Mouse (Mus musculus) left cerebral cortex, postnatal 4 days (tissue): ENCODE data around the gene H2-M5. TPM values are rescaled to one million over a fixed set of nuclear protein-coding genes. Genes with fewer than 3 reads are reported as not detected.
"Not testable (repeated sequence)": the region's sequence is repeated elsewhere in the genome, so short reads cannot be mapped to it uniquely, and the experiment has no call there.

Experiments used
- DNase-seq: peaks from one replicate; pipeline ENCODE4 v3.0.0-alpha.2; 2022
- intact Hi-C: fragments of 180-260 bp; cut with DNase I; formaldehyde crosslinking; loops from one replicate; pipeline ENCODE4 v1.15.1; 2025
- total RNA-seq, 2 experiments: library from RNA; stranded (reverse); gene quantifications; 2 replicates each; pipeline ENCODE4 v1.2.3; 2021

Gene H2-M5
- total RNA-seq, 2 experiments from 2014 or later = 6.0 to 6.5 TPM

DNA sequence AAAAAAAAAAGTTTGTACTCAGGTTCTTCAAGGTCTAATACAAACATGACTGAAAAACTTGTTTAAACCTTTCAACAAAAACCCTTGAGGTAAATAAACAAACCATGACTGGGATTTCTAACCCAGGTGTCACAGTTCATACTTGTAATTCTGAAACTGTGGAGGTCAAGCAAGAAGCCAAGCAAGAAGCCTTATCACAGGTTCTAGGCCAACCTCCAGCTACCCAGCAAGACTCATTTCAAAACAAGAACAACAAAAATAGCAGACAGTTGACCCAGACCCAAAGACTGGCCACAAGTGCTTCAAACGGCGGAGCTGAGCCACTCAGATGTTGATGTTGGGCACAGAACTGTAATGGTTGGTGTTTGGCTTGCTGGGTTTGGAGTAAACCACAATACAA lies 5.2 kb upstream of the H2-M5 start:
- intact Hi-C loops = no loop called here
- DNase-seq = no peak

DNA sequence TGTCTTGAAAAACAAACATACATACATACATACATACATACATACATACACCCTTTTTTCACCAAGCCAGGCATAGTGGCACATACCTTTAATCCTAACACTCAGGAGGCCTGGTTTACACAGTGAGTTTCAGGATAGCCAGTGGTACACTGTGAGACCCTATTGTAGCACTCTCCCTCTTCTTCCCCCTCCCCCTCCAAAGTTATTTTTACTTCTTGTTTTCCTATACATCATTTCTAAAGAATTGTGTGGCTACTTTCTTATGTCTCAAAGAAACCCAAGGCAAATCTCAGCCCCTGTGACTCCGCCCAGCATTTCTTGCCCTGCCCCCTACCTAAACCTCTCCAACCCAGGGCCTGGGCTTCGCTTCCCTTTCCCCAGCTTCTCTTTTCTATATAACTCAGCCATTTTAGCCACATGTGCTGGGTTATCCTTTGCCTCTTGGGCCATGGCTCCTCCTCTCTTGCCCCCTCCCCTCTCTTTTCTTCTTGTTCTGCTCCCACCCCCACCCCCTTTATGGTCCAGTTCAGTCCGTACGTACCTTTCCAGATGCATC lies 4.5 kb upstream of the H2-M5 start:
- no peak for DNase-seq
- intact Hi-C loops = no loop called here

DNA sequence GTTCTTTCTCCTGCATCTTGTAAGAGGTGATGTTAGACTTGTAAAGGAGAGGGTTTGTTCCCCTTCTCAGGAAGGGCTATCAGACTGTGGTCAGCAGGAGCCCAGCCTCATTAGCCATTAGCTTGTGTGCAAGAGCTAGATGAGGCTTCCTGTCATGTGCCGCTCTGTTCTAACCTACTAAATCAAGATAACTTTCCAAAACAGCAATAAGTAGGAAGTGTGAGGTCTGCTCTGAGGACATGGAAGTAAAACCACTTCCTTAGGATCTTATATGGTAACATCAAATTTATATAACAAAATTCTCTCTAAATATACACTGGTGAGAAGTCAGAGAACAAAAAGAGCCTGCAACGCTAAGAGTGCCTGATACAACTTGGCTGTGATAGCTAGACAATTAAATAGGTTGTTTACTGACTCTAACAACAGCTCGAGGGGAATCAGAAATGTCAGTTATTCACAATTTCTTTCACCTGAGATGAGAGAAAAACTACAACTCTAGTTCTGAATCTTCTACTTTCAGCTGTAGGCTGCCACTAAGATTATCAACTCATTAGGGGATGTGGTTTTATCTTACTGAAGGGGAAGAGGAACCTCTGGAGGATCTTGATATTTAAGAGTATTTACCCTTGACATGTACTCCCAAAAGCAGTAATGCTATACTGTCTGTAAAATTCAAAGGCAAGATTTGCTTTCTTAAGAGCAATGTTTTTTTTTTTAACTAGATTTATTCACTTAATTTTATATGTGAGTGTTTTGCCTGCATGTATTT lies 3.2 kb upstream of the H2-M5 start:
- DNase-seq = no peak
- intact Hi-C loops = no loop called here

DNA sequence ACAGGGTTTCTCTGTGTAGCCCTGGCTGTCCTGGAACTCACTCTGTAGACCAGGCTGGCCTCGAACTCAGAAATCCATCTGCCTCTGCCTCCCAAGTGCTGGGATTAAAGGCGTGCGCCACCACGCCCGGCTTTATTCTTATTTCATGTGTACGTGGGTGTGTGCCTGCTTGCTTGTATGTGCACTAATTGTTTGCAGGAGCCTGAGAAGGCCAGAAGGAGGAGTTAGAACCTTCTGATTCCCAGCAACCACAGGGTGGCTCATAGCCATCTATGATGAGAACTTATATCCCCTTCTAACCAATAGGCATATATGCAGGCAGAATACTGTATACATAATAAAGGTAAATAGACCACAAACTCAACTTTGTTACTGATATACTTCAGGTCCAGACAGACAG lies 1.3 kb upstream of the H2-M5 start:
- intact Hi-C loops = not testable (repeated sequence)

DNA sequence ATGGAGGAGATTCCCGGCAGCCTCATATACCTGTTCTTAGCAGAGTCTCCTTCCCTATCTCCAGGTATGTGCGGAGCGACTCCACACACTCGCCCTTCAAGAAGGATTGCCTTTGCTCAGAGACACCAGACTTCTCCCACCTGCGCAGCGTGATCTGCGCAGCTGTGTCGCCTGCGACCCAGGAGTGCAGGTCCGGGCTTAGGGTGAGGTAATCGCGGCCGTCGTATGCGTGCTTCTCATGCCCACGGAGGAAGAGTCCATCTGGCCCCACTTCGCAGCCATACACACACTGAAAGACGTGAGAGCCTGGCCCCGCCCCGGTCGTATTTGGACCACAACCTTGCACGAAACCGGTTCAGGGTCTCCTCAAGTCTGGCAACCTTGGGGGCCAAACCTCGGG lies 862 bp downstream of the H2-M5 start:
- no peak for DNase-seq
- intact Hi-C loops = no loop called here

More for the DNA sequence above, 1.3 kb upstream of the H2-M5 start:
- not testable (repeated sequence) for DNase-seq

DNA sequence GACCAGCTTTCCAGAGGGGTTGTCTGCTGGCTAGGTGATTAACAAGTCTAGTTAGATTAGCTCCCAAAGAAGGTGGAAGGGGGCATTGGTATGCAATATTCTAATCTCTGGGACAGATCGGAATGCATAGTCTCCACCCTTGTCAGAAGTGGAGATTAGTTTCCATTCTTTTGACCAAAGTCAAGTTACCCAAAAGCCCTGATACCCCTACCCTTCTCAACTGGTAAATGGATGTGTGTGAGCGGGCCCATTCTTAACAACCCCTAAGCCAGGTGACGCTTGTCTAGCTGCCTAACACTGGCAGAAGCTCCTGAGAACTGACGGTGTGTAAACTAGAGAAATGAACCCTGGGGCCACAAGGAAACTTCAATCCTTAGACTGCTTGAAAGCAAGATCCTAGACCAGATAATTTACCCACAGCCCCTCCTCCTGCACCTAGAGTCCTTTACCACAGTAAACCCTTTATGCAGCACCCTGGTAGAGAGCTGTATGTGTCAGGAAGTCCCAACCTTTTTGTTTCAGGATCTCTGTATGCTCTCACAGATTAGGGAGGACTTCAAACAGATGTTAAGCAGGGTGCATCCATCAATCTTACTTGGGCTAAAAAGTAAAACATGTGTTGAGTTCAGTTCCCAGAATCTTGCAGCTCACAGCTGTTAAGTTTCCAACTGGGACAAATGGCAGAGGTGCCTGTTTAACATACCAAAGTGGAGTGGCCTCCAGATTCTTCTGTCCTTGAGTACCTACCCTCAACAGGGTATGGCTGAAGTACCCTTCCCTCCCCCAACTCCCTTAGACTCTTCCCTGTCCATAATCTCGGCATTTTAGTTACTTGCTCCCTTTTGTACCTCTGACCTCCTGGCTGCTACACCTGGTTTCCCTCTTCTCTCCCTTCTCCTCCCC lies 6.8 kb downstream of the H2-M5 start:
- no peak for DNase-seq
- intact Hi-C loops = no loop called here

DNA sequence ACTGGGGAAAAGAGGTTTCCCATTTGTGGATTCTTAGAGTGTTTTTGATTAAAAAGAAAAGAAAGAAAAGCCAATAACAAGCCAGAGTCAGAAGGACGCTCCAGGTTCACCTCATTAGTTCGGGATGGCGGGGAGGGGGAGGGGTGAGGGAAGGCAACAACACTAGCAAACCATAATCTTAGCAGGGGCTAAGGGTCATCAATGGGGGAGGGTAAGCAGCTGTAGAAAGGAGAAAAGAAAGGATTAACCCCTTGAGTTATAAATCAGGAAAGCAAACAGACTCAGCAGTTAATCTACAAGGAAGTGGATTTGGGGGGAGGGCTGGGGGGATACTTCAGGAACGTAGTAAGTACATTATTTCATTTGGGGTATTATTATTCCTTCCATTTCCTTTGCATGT lies 7.5 kb downstream of the H2-M5 start:
- no peak for DNase-seq
- intact Hi-C loops = no loop called here

DNA sequence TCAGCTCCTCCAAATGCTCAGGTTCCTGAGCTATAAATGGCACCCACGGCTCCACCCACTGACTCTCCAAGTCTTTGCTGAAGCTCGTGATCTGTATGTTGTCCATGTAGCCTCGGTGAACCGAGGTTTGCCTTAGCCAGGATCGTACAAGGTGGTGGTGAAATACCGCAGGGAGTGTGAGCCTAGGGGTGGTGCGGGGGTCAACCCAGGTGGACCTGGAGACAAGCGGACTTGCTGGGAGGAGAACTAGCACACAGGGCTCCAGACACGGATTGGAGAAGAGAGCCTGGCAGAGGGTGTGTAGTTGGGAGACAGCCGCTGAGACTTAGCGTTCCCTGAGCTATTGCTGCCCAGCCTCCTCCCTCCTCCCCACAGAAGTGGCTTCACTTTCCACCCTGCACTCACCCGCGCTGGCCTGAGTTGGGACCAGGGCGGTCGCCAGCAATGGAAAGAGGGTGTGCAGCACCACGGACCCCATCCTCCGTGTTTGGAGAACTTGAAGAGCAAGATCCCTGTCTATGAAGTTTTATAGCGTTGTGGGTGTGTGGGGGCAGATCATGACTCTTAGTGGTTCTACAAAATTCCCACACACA lies 8.0 kb downstream of the H2-M5 start, which contains the start of gene 2410137M14Rik:
TSS of gene 2410137M14Rik (minus strand) at position 17 of the 593 bp plus-strand sequence.
- no peak for DNase-seq

DNA sequence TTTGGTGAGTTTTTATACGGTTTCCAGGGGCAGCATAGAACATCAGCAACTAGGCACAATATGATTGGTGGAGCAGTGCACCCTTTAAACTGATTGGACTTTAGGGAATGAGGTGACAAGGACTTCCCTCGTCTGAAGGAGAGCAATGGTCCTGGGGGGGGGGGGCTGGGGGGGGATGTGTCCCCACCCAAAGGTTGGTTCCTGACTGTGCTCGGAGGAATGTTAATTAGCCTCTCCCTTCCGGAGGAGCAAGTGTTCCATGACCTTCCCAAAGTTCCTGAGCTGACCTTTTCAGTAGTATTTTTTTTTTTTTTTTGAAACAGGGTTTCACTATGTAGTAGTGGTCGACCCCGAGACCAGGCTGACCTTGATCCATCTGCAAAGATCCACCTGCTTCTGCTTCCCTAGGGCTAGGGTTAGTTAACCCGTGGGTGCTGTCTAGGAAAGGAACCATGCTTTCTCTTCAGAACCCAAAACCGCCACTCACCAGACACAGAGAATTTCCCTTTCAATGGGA lies 16.0 kb downstream of the H2-M5 start:
- DNase-seq = no peak
- intact Hi-C loops = no loop called here

More for the DNA sequence above, 8.0 kb downstream of the H2-M5 start, which contains the start of gene 2410137M14Rik:
- intact Hi-C loops = no loop called here

DNA sequence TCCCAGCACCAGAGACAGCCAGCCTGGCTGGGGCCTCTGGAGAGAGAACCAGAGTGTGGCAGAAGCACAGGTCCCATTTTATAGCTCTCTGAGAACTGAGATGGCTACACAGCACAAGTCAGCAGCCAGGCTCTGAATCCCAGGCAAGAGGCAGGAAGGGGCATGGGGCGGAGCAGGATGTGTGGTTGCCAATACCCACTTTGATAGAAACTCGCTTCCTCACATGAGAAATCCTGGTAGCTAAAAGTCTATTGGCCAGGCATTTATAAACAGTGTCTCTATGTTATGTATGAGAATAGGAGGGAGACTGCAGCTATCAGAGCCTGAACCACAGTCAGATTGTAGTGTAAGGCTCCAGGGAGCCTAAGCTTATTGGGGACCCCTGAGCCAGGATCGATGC lies 16.5 kb downstream of the H2-M5 start:
- intact Hi-C loops = no loop called here
- no peak for DNase-seq

DNA sequence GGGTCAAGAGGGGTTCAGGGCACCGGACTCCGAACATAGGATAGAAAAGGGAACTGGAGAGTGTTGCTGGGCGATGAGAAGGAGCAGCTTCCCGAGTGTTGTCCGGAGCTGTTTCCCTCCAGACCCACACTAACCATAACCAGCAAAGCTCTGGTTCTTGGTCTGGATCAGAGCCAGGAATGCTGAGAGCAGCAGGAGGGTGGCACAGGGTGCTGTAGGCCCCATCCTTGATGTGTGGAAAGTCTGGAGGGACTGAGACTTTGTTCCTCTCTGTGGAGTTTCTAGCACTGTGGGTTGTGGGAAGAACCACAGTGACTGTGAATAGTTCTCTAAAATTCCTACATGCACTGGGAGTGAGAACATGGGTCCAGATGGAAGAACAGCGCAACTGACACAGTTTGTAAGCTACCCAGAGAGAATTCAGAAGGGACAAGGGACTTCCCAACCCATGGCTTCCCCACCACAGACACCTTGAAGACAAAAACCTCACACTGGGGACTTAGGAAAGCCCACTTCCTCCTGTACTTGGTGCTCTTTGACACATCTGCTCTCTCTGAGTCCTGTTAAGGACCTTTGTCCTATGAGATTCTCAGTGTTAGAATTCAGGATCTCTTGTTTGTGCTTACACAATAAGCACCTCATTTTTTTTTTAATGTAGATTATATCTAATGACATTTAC lies 18.0 kb downstream of the H2-M5 start:
- DNase-seq = no peak
- intact Hi-C loops = no loop called here

DNA sequence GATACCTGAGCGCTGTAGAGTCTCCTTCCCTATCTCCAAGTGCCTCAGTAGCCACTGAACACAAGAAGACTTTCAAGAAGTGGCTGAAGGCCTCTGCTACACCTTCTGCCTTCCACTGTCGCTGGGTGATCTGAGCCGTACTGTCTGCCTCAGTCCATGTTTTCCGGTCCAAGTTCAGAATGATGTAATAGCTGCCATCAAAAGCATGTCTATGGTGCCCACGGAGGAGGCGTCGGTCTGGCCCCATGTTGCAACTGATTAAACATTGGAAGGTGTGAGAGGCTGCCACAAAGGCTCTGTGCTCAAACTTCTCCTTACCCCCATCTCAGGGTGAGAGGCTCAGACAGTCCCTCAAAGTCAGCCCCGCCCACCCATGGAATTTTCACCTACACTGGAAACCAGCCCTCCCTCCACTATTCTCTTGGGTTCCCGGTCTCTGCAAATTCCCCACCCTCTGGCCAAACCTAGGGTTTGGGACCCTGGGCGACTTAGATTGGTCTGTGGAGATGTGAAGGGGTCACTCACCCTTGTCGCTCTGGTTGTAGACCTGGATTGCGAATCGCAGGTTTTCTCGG lies 18.9 kb downstream of the H2-M5 start:
- no peak for DNase-seq
- intact Hi-C loops = no loop called here

DNA sequence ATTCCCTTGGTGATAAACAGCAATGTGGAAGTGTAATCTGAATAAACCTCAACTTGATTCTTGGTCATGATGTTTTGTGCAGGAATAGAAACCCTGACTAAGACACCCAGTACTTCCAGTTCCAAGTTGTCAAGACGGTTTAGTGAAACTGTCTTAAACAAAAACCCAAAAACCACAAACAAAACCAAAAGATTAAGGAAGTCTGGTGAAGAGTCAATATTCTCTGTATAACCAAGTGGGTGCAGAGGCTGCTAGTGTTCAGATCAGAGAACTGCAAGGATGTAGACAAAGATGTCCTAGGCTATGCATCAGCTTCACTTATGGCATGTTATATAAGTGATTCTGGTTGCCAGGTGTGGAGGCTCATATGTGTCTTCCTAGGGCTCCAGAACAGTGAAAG lies 22.5 kb downstream of the H2-M5 start:
- DNase-seq = no peak
- intact Hi-C loops = no loop called here

DNA sequence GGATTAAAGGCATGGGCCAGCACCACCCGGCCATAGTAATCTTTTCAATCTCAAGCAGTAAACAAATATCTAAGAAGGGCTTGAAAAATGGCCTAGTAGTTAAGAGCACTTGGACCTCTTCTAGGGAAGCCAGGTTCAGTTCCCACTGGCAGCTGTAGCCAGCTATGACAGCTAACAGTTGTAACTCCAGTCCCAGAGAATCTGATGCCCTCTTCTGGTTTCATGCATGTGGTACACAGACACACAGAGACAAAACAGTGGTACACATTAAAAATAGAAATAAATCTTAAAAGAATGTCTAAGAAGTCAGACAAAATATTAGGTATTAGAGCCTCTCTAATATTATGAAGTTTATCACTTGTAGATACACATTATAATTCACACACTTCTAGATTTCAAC lies 28.2 kb downstream of the H2-M5 start:
- DNase-seq = no peak
- intact Hi-C loops = no loop called here

DNA sequence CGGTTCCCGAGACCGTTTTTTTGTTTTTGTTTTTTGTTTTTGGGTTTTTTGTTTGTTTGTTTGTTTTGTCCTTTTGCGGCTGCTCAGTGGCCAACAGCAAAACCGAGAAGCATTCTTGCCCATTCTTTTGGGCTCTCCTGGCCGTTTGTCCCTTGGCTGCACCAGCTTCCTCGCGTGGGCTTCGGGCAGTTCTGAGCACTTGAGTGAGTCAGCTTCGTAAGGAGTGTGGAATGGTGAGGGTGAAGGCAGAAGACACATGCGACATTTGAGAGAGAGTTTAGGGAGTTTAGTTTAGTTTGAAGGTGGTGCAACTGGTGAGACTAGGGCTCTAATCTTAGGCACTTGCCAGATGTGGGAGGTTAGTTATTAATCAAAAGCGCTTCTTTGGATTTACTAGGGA lies 30.5 kb downstream of the H2-M5 start:
- no peak for DNase-seq
- intact Hi-C loops = no loop called here

DNA sequence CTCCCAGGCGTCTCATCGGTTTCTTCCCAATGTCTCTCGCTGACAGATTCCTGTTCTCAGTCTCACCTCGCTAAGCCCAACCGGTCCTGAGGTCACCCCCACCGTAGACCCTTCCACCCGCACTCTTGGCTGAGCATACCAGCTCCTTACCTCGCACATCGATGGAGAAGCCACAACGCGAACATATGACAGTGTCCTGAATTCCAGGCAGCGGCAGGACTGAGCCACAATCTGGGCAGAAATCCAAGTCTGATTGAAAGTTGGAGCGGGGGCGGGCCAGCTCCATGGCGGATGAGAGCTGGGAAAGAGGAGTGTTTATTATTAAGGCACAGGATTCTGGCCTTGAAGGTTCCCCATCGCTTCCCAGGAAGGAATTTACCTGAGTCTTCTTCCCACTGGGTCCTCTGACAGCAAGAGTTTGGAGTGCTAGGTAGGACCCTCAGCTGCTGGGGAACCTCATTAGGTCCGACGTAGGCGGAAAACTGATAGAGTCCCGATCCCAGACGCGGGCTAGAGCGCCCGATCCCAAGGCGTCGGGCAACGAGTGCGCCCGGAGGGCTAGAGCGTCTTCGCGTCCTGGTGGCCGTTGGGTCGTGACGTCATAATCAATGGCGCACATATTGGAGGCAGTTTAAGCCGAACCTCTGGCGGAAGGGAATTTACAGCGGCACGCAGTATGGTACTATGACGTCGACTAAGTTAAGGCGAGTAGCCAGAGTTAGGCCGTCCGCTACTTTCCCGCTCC lies 31.2 kb downstream of the H2-M5 start, which contains the start of the genes Znrd1 and Znrd1as:
TSS of gene Znrd1 (minus strand) at position 561 of the 745 bp plus-strand sequence.
TSS of gene Znrd1as (plus strand) at position 594 of the 745 bp plus-strand sequence.
- intact Hi-C loops = no loop called here
- DNase-seq = peak; percentile 96

DNA sequence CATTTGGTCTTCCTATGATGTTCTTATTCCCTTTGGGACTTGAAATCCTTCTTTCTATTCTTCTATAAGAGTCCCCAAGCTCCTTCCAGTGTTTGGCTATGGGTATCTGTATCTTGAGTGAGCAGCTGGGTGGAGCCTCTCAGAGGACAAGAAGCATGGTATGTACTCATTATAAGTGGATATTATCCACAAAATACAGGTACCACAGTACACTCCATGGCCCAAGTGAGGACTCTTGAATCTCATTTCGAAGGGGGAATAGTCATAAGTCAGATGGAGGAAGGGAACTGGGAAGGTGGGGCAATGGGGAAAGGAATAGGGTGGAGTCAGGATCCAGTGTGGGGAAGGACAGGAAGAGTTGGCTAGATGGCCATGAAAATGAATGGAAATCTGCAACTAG lies 36.3 kb downstream of the H2-M5 start:
- intact Hi-C loops = no loop called here
- no peak for DNase-seq

DNA sequence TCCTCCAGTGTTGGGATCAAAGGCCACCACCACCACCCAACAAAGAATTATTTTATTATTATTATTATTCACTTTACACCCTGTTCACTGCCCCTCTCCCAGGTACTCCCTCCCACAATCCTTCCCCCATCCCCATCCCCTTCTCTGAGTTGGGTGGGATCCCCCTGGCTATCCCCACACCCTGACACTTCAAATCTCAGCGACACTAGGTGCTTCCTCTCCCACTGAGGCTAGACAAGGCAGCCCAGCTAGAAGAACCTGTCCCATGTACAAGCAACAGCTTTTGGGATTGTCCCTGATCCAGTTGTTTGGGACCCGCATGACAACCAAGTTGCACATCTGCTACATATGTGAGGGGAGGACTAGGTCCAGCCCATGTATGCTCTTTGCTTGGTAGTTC lies 36.7 kb downstream of the H2-M5 start:
- intact Hi-C loops = no loop called here
- DNase-seq = no peak
